Mouse (Mus musculus) limb, embryonic 10.5 days (tissue): ENCODE results near the gene Cyp2c23. TPM values are rescaled to one million over a fixed set of nuclear protein-coding genes. Genes with fewer than 3 reads are reported as not detected.

Experiments
- DNase-seq: peaks from one replicate; pipeline ENCODE4 v3.0.0-alpha.2; 2017; ENCODE audit warnings: low spot score
- H3K27ac ChIP-seq: fragments of 300-500 bp; sonication (generic); 2 replicates; pipeline ENCODE4 v1.5.1; 2016; ENCODE audit warnings: mild to moderate bottlenecking
- H3K27me3 ChIP-seq: fragments of 300-500 bp; sonication (generic); 2 replicates; pipeline ENCODE4 v1.6.1; 2016; ENCODE audit warnings: low read depth, mild to moderate bottlenecking; ENCODE audit not compliant: poor library complexity, severe bottlenecking
- H3K36me3 ChIP-seq: fragments of 300-500 bp; sonication (generic); 2 replicates; pipeline ENCODE4 v1.6.1; 2016; ENCODE audit warnings: mild to moderate bottlenecking, moderate library complexity
- H3K4me1 ChIP-seq: fragments of 300-500 bp; sonication (generic); 2 replicates; pipeline ENCODE4 v1.6.1; 2016
- H3K4me3 ChIP-seq: fragments of 300-500 bp; sonication (generic); 2 replicates; pipeline ENCODE4 v1.5.1; 2016; ENCODE audit warnings: mild to moderate bottlenecking, moderate library complexity
- H3K9me3 ChIP-seq: fragments of 300-500 bp; sonication (generic); replicated peaks from 2 replicates; pipeline ENCODE4 v1.6.1; 2016; ENCODE audit warnings: mild to moderate bottlenecking
- WGBS: fragments of 180-500 bp; shearing (Covaris S2); methylation state at CpG from one replicate; pipeline ENCODE4 v1.1.7; 2016; 5-methylcytosine and 5-hydroxymethylcytosine counted together
- polyA plus RNA-seq: library from polyadenylated mRNA; unstranded; fragments of >200 nt; fragmentation: Nextera tagmentation; extraction: Ambion mirVana; gene quantifications from 2 replicates; pipeline ENCODE4 v1.2.1, GENCODE M21; 2016

Cyp2c23 gene
- polyA plus RNA-seq, 1 experiment from 2014 or later, result not detected

DNA sequence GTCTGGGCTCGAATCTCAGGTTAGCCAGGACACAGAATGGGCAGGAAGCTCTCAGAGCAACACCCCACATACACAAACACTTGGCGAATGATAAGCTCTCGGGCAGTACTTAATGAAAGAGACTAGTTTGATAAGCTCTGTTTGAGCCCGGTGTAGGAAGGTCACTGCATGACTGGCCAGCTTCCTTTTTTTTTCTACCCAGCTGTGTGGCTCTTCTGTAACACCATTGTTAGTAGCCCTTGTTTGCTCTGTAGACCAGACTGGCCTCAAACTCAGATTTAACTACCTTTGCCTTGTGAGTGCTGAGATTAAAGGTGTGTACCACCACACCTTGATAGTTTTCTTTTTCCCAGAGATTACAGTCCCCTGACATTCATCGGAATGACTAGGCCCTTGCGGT, 15.1 kb downstream of the Cyp2c23 start:
- WGBS, result 86% methylated on average over 6 of the region's 6 CpGs
- Histone ChIP-seq H3K36me3 (no peaks in the 10 kb centered on the region), H3K27ac (no peak overlapping the region), H3K9me3 (no peaks in the 10 kb centered on the region), H3K27me3 (no peaks in the 10 kb centered on the region), H3K4me3 (no peak overlapping the region), H3K4me1 (peaks cover 6% of the 10 kb centered on the region; the same call in 1 of the 2 replicates)
- no peak for DNase-seq

DNA sequence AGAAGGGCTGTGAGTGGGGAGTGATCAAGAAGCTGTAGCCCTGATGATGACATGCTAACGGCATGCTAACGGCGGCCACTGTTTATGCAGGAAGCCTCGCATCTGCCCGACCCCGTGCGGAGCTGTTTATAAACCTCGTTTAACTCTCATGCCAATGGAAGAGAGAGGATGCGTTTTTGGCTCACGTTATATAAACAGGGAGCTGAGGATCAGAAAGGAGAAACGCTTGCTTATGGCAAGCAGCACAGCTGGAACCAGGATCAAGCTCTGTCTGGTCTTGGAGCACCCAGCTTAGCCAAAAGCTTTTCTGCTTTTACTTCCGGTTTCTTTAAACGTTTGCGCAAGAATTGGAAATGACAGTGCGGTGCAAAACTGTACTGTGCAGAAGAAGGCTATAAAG, 20.2 kb downstream of the Cyp2c23 start:
- WGBS, result 78% methylated on average over 15 of the region's 15 CpGs
- Histone ChIP-seq H3K9me3 (no peaks in the 10 kb centered on the region), H3K4me1 (no peaks in the 10 kb centered on the region), H3K36me3 (no peaks in the 10 kb centered on the region), H3K4me3 (no peak overlapping the region), H3K27ac (no peak overlapping the region), H3K27me3 (no peaks in the 10 kb centered on the region)
- DNase-seq, result no peak

DNA sequence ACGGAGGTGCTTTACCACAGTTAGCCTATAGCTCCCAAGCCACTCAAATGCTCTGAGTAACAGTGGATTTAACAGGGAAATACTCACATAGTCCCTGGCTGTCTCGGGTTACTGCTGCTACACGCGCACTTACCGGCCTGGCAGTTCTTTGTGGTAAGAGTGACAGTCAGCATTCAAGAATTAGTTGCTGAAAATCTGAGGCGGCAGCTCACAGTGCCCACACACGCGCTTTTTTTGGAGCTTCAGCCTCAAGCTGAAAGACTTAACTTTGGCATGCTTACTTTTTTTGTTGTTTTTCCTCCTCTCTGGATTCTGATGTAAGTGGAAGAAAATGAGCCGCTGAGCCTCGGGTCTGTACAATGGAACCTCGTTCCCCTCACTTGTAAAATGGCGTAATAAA, 21.8 kb downstream of the Cyp2c23 start:
- Histone ChIP-seq H3K4me3 (no peak overlapping the region), H3K9me3 (no peaks in the 10 kb centered on the region), H3K27ac (no peak overlapping the region), H3K4me1 (no peaks in the 10 kb centered on the region), H3K36me3 (no peaks in the 10 kb centered on the region), H3K27me3 (no peaks in the 10 kb centered on the region)
- WGBS, result 79% methylated on average over 12 of the region's 12 CpGs
- no peak for DNase-seq

DNA sequence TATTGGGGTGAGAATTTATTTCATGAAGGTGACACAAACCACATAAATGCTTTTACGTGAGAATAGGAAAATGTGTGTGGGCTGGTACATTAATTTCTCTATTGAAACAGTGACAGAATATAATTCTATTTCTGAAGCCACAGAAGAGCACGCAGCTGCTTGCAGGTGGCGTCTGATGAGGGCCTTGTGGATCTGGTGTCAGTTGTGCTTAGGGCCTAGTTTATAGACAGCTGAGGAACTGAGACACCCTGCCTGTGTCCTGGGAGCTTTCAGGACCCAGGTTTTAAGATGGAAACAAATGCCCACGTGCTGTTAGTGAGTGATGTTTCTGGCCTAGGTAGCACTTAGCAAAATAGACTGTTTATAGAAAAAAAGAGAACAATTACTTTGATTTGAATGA, 24.0 kb downstream of the Cyp2c23 start:
- WGBS, result 77% methylated on average over 4 of the region's 4 CpGs
- H3K27ac ChIP-seq, result no peak overlapping the region
- H3K4me3 ChIP-seq, result no peak overlapping the region
- no peaks in the 10 kb centered on the region for H3K27me3 ChIP-seq
- no peaks in the 10 kb centered on the region for H3K4me1 ChIP-seq
- no peak for DNase-seq
- H3K36me3 ChIP-seq, result no peaks in the 10 kb centered on the region
- no peaks in the 10 kb centered on the region for H3K9me3 ChIP-seq

DNA sequence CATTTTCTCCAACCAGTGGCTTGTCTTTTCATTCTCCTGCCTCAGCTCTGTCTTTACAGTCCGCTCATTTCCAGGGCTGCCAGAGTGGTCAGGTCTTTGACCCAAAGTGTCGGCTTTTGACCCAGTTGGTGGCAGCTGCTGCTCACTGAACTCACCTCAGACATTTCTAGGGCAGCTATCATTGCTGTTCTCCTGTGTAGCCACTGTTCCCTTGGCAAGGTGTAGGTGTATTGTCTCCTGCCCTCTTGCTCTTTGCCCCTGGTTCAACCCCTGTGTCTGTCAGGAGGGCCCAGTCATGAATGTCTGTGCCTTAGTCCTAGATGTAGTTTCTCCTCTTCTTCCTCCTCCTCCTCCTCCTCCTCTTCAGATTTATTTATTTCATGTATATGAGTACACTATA, 24.7 kb downstream of the Cyp2c23 start:
- Histone ChIP-seq H3K36me3 (no peaks in the 10 kb centered on the region), H3K27me3 (no peaks in the 10 kb centered on the region), H3K4me1 (no peaks in the 10 kb centered on the region), H3K27ac (no peak overlapping the region), H3K4me3 (no peak overlapping the region), H3K9me3 (no peaks in the 10 kb centered on the region)
- WGBS, result 89% methylated on average over 2 of the region's 2 CpGs
- no peak for DNase-seq

DNA sequence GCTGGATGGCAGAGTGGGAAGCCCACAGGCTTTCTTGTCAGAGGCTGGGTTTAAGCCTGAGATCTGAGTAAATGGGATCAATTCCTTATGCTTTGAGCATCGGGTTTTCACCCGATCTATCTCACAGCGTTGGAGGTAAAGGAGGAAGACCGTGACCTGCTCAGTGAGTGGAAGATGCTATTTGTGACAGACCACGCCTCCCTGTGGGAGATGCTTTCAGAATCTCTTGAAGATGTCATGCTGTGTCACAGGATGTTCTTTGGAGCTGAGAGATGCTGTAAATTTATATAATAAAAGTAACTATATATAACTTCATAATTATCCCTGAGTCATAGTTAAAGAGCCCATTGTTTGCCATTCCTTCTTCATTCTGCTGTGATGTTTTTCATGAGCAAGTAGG, 28.3 kb downstream of the Cyp2c23 start:
- Histone ChIP-seq H3K4me1 (no peaks in the 10 kb centered on the region), H3K36me3 (no peaks in the 10 kb centered on the region), H3K27ac (no peak overlapping the region), H3K4me3 (no peak overlapping the region), H3K27me3 (no peaks in the 10 kb centered on the region), H3K9me3 (no peaks in the 10 kb centered on the region)
- 88% methylated on average over 5 of the region's 5 CpGs for WGBS
- DNase-seq, result no peak

DNA sequence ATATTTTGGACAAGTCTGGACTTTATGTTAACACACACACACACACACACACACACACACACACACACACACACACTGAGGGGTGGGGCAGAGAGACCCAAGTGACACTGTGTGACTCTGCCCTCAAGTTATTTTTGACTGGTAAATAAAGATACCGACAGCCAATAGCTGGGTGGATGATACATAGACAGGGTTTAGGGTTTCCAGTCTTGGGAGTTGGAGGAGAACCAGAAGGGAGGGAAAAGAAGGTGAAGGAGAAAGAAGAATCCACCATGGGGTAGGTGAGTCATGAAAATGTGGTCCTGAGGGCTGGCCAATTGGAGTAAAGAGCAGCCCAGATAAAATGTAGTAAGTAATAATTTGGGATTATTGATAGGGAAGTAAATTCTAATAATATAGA, 28.9 kb downstream of the Cyp2c23 start:
- no peaks in the 10 kb centered on the region for H3K36me3 ChIP-seq
- DNase-seq, result no peak
- H3K27me3 ChIP-seq, result no peaks in the 10 kb centered on the region
- no peaks in the 10 kb centered on the region for H3K9me3 ChIP-seq
- H3K4me3 ChIP-seq, result no peak overlapping the region
- H3K4me1 ChIP-seq, result no peaks in the 10 kb centered on the region
- H3K27ac ChIP-seq, result no peak overlapping the region
- WGBS, result 97% methylated on average over 1 of the region's 1 CpGs

DNA sequence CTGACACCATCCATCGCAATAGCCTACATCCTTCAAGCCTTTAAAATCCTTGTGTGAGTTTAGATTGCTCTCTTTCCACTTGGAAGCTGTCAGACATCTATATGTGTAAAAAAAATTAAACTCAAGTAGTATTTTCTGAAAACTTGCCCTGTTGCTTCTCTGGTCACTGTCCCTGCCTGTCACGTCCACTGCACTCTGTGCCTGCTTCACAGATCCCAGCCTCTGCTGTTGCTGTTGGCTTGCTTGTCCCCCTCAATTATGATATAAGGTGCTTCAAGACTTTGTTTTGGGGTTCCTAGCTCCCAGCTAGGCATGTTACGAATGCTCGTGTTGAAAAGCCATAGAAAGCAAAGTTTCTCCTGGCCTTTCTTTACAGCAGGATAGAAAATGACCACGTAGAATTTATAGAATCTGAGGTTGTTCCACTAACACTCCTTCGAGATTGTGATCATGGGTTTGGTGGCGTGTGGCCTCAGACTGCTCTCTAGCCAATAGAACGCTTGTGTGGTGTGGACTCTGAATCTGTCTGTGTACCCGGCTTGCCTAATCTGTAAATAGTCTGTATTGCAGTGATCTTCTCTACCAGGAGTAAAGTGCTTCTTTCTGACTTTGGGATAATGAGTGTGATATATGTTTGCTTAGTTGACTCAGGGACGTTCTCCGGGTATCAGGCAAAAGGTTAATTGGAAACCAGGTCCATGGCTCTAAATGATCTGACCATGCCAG, 30.0 kb downstream of the Cyp2c23 start:
- H3K9me3 ChIP-seq, result no peaks in the 10 kb centered on the region
- no peaks in the 10 kb centered on the region for H3K4me1 ChIP-seq
- H3K36me3 ChIP-seq, result no peaks in the 10 kb centered on the region
- no peak overlapping the region for H3K4me3 ChIP-seq
- WGBS, result 85% methylated on average over 11 of the region's 11 CpGs
- DNase-seq, result no peak
- no peaks in the 10 kb centered on the region for H3K27me3 ChIP-seq
- no peak overlapping the region for H3K27ac ChIP-seq

DNA sequence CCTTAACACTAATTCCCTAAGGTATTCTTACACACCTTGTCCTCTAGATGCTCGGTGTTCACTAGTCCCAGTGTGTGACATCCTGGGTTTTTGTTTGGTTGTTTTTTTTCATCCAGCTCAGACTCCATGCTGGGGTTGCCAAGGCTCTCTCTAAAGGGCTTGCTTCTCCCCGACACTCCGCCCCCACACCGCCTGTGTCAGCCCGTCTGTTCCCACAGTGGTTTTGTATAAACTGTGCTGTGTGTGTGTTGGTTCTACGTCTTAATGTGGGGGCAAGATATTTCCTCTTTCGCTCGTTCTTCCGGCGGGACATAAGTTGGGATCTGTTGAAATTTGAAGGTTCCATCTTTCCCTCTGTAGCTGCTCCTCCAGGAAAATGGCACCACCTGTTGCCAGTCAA, 30.9 kb downstream of the Cyp2c23 start:
- no peaks in the 10 kb centered on the region for H3K36me3 ChIP-seq
- H3K4me1 ChIP-seq, result no peaks in the 10 kb centered on the region

DNA sequence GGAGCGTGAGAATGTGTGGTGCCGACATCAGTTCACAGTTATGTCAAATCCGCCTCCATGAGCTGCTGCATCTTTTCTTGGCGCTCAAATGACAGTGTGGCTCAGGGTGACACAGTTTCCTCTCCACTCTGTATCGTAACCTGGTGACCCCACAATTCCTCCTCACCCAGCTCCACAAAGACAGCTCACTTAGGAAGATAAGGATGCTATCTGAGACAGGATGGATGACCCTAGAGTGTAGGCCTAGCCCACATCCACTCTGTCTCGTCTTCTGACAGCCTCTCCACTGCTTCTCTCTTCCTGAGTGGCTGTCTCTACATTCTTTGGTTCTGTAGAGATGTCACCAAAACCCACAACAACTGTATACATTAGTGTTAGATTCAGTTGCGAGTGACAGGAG, 33.6 kb downstream of the Cyp2c23 start:
- WGBS, result 77% methylated on average over 7 of the region's 7 CpGs
- H3K9me3 ChIP-seq, result no peaks in the 10 kb centered on the region
- H3K27ac ChIP-seq, result no peak overlapping the region
- no peaks in the 10 kb centered on the region for H3K4me1 ChIP-seq
- no peak for DNase-seq
- H3K4me3 ChIP-seq, result no peak overlapping the region
- no peaks in the 10 kb centered on the region for H3K36me3 ChIP-seq
- H3K27me3 ChIP-seq, result no peaks in the 10 kb centered on the region

More for the DNA sequence above, 30.9 kb downstream of the Cyp2c23 start:
- 91% methylated on average over 10 of the region's 10 CpGs for WGBS
- Histone ChIP-seq H3K9me3 (no peaks in the 10 kb centered on the region), H3K4me3 (no peak overlapping the region), H3K27ac (no peak overlapping the region), H3K27me3 (no peaks in the 10 kb centered on the region)
- no peak for DNase-seq

DNA sequence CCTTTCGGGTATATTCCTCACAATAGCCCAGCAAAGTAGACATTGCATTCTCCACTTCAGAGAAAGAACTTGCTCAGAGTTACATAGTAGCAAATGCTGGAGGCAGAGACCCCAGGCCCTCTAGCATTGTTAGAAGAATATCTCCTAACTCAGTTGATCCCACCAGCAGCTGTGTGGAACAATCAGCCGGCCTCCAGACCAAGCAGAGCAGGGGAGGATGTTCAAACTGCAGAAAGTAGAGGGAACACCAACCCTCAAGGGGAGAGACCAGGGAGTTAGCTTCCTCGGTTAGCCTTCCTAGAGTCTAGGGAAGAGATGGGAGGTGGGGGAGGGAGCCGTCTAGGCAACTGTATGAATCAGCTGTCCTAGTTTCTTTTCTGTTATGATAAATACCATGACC, 36.5 kb downstream of the Cyp2c23 start:
- no peaks in the 10 kb centered on the region for H3K36me3 ChIP-seq
- H3K4me1 ChIP-seq, result no peaks in the 10 kb centered on the region
- no peak for DNase-seq
- 83% methylated on average over 4 of the region's 4 CpGs for WGBS
- H3K27me3 ChIP-seq, result no peaks in the 10 kb centered on the region
- H3K4me3 ChIP-seq, result no peak overlapping the region
- H3K27ac ChIP-seq, result no peak overlapping the region
- H3K9me3 ChIP-seq, result no peaks in the 10 kb centered on the region

DNA sequence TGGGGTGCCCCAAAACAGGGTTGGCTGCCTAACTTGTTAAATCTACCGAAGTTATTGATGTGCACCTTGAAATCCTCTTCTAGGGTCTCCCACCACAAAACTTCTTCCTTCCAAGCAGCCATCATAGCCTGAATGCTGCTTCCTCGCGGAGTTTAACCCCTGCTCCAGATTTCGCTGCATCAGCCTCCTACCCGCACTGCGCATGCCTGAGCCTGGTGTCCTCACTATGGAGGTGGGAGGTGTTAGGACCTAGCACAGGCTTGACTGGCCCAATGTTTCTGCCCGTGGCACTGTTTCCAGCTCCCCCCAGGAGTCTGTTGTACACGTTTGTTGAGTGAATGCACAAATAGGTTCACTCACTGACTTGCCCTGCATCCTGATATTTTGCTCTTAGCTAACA, 38.6 kb downstream of the Cyp2c23 start:
- DNase-seq, result no peak
- Histone ChIP-seq H3K4me3 (no peak overlapping the region), H3K27me3 (peaks cover 18% of the 10 kb centered on the region), H3K27ac (no peak overlapping the region), H3K36me3 (no peaks in the 10 kb centered on the region), H3K4me1 (peaks cover 8% of the 10 kb centered on the region), H3K9me3 (no peaks in the 10 kb centered on the region)
- WGBS, result 84% methylated on average over 8 of the region's 8 CpGs

DNA sequence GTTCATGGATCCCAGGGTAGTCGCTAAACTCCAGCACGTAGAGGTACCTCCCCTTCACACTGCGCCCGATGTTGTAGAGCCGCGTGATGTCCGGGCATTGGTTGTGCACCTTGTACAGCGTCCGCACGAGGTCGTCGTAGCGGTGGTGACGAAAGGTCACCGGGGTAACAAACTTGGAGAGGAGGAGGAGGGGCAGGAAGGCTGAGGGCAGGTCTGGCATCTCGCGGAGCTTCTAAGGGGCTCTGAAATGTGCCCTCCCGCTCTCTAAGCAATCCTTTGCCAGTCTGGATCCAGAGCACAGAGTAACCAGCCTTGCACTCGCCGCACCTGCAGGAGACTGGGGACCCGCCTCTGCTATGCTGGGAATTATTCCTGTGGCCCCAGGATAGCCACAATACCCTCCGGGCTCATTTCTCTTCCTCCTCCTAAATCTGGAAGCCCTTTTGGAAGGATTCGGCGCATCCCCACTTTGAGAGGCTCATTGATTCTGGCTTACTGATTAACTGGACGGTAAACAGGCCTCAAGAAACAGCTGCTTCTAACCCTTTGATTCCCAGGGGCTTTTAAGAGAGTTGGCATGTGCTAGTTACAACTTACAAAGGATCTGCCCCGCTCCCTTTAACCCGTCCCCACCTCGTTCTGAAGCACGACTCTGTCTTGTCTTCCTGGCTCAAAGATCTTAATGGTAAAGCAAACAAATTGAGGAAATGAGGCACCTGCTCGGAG, 42.8 kb downstream of the Cyp2c23 start, which contains the start of gene Cpn1:
Gene Cpn1, minus strand, starts transcription at position 488 of the 726 bp plus-strand sequence.
- Histone ChIP-seq H3K9me3 (no peaks in the 10 kb centered on the region), H3K4me1 (peaks cover 8% of the 10 kb centered on the region), H3K36me3 (no peaks in the 10 kb centered on the region), H3K4me3 (peak within 1 kb of the TSS; percentile 26), H3K27ac (no peak within 1 kb of the TSS), H3K27me3 (peaks cover 22% of the 10 kb centered on the region)
- 18% methylated on average over 30 of the region's 30 CpGs for WGBS
- DNase-seq, result no peak
